Mouse (Mus musculus) intestine, postnatal 0 days (tissue): ENCODE data around the gene Lama4. TPM values are rescaled to one million over a fixed set of nuclear protein-coding genes. Genes with fewer than 3 reads are reported as not detected.

Source experiments
- ATAC-seq: fragments of 200-750 bp; cut with Nextera tagmentation; 2 replicates; pipeline ENCODE4 v1.8.0; 2017; ENCODE audit warnings: mild to moderate bottlenecking, moderate TSS enrichment, moderate library complexity
- H3K27ac ChIP-seq: fragments of 300-500 bp; sonication (generic); 2 replicates; pipeline ENCODE4 v1.5.1; 2014; ENCODE audit warnings: mild to moderate bottlenecking, low read depth, low read length, moderate library complexity
- H3K27me3 ChIP-seq: fragments of 300-500 bp; sonication (generic); replicated peaks from 2 replicates; pipeline ENCODE4 v1.6.1; 2014; ENCODE audit warnings: low read length, mixed read lengths; ENCODE audit not compliant: control insufficient read depth, insufficient read depth
- H3K36me3 ChIP-seq: fragments of 300-500 bp; sonication (generic); 2 replicates; pipeline ENCODE4 v1.6.1; 2014; ENCODE audit warnings: mild to moderate bottlenecking, moderate library complexity; ENCODE audit not compliant: control insufficient read depth, insufficient read depth
- H3K4me1 ChIP-seq: fragments of 300-500 bp; sonication (generic); replicated peaks from 2 replicates; pipeline ENCODE4 v1.6.1; 2014; ENCODE audit warnings: antibody characterized with exemption, low read length, mixed read lengths; ENCODE audit not compliant: control insufficient read depth, insufficient read depth
- H3K4me2 ChIP-seq: fragments of 300-500 bp; sonication (generic); replicated peaks from 2 replicates; pipeline ENCODE4 v1.6.1; 2014; ENCODE audit warnings: low read depth, mild to moderate bottlenecking, moderate library complexity
- H3K4me3 ChIP-seq: fragments of 300-500 bp; sonication (generic); 2 replicates; pipeline ENCODE4 v1.5.1; 2014; ENCODE audit warnings: low read depth, low read length
- H3K9ac ChIP-seq: fragments of 300-500 bp; sonication (generic); 2 replicates; pipeline ENCODE4 v1.6.1; 2014; ENCODE audit warnings: mild to moderate bottlenecking, low read depth, low read length
- H3K9me3 ChIP-seq: fragments of 300-500 bp; sonication (generic); 2 replicates; pipeline ENCODE4 v1.6.1; 2016; ENCODE audit warnings: mixed run types; ENCODE audit not compliant: control insufficient read depth
- CTCF ChIP-seq: sonication (generic); IDR thresholded peaks from 2 replicates; pipeline ENCODE4 v1.5.1; 2016; ENCODE audit warnings: low read depth, mild to moderate bottlenecking, control low read depth, antibody characterized with exemption, moderate library complexity
- WGBS: fragments of 180-500 bp; shearing (Covaris S2); extraction: QIAGEN DNeasy Blood & Tissue Kit; methylation state at CpG from one replicate; pipeline ENCODE4 v1.1.7; 2014; 5-methylcytosine and 5-hydroxymethylcytosine counted together
- polyA plus RNA-seq: library from polyadenylated mRNA; unstranded; fragments of >200 nt; fragmentation: Nextera tagmentation; extraction: Ambion mirVana; gene quantifications from 2 replicates; pipeline ENCODE4 v1.2.1, GENCODE M21; 2015

The Lama4 gene
- polyA plus RNA-seq, 1 experiment from 2014 or later, result 28.3 TPM

DNA sequence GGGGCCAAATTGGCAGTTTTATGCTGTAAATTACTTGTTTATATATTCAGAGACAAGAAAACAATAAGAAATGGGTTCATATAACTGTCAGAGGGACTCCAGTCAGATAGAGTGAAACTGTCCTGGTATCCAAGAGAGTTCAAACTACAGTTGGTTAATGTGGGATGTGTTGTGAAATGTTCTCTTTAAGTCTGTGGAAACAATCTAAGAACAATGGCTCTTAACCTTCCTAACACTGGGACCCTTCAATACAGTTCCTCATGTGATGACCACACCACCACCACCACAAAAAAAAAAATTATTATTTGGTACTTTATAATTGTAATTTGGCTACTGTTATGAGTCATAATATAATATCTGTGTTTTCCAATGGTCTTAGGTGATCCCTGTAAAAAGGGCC is 38.2 kb downstream of the Lama4 start:
- Histone ChIP-seq H3K4me3 (no peak overlapping the region), H3K4me2 (no peak overlapping the region), H3K9ac (no peak overlapping the region), H3K4me1 (no peaks in the 10 kb centered on the region), H3K36me3 (no peaks in the 10 kb centered on the region), H3K27me3 (no peaks in the 10 kb centered on the region), H3K27ac (no peak overlapping the region), H3K9me3 (no peaks in the 10 kb centered on the region)
- ATAC-seq, result no peak
- no peak for TF ChIP-seq CTCF

- 73% methylated on average over 8 of the region's 8 CpGs for WGBS
- no peak for ATAC-seq
- no peaks in the 10 kb centered on the region for H3K27me3 ChIP-seq
Observed at GRCm38 (mm10) chr10:39005494-39005893, 40.2 kb downstream of the Lama4 start.

DNA sequence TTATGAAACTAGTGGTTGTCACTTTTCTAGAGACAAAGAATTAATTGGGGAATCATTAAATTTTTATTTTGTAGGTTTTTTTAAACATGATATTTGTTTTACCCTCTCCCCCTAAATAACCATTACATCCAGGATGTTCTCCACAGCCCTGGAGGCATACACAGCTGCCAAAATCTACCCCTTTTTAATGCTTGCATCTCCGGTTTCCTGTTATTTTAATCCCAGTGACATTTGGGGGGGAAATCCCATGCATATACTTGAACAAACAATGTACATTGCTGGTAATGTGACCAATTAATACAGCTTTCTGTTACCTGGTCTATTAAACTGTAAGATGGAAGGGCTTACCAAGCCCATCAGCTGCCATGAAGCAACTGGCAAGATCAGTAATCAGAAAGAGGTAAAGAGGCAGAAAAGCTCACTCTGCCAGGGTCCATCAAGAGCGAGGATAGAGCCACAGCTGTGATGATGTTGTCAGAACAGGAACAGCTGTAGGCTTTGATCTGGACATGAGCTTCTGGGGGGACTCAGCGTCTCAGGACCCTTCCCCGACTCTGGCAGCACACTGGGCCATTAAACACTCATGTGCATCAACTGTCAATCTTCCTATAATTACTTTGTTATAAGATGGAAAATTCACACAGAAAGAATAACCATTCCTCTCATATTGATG is 41.3 kb downstream of the Lama4 start:
- no peak for ATAC-seq
- Histone ChIP-seq H3K27me3 (no peaks in the 10 kb centered on the region), H3K9ac (no peak overlapping the region), H3K9me3 (no peaks in the 10 kb centered on the region), H3K4me3 (no peak overlapping the region), H3K4me2 (no peak overlapping the region), H3K27ac (no peak overlapping the region), H3K4me1 (no peaks in the 10 kb centered on the region), H3K36me3 (no peaks in the 10 kb centered on the region)
- no peak for TF ChIP-seq CTCF
- 79% methylated on average over 4 of the region's 4 CpGs for WGBS

More at GRCm38 (mm10) chr10:39005494-39005893, 40.2 kb downstream of the Lama4 start:
- no peak overlapping the region for H3K9ac ChIP-seq
- H3K4me2 ChIP-seq, result no peak overlapping the region
- H3K36me3 ChIP-seq, result no peaks in the 10 kb centered on the region
- no peak overlapping the region for H3K27ac ChIP-seq
- H3K4me1 ChIP-seq, result no peaks in the 10 kb centered on the region
- no peaks in the 10 kb centered on the region for H3K9me3 ChIP-seq
- no peak overlapping the region for H3K4me3 ChIP-seq
- TF ChIP-seq CTCF, result no peak

GRCm38 (mm10) chr10:39014836-39015235 is 49.5 kb downstream of the Lama4 start:
- WGBS, result 60% methylated on average over 2 of the region's 2 CpGs
- no peaks in the 10 kb centered on the region for H3K4me1 ChIP-seq
- no peak for TF ChIP-seq CTCF

GRCm38 (mm10) chr10:39017986-39018385 is 52.7 kb downstream of the Lama4 start:
- Histone ChIP-seq H3K4me1 (no peaks in the 10 kb centered on the region), H3K4me3 (no peak overlapping the region), H3K9me3 (no peaks in the 10 kb centered on the region), H3K27ac (no peak overlapping the region), H3K9ac (no peak overlapping the region), H3K4me2 (no peak overlapping the region), H3K27me3 (no peaks in the 10 kb centered on the region), H3K36me3 (no peaks in the 10 kb centered on the region)
- 68% methylated on average over 4 of the region's 4 CpGs for WGBS
- TF ChIP-seq CTCF, result no peak
- ATAC-seq, result no peak

More at GRCm38 (mm10) chr10:39014836-39015235, 49.5 kb downstream of the Lama4 start:
- Histone ChIP-seq H3K4me2 (no peak overlapping the region), H3K9me3 (no peaks in the 10 kb centered on the region), H3K36me3 (no peaks in the 10 kb centered on the region), H3K4me3 (no peak overlapping the region), H3K27ac (no peak overlapping the region), H3K9ac (no peak overlapping the region), H3K27me3 (no peaks in the 10 kb centered on the region)
- no peak for ATAC-seq

- no peaks in the 10 kb centered on the region for H3K4me1 ChIP-seq
- no peaks in the 10 kb centered on the region for H3K36me3 ChIP-seq
- TF ChIP-seq CTCF, result no peak
- H3K9me3 ChIP-seq, result no peaks in the 10 kb centered on the region
- WGBS, result 65% methylated on average over 1 of the region's 1 CpGs
- H3K27ac ChIP-seq, result no peak overlapping the region
- ATAC-seq, result no peak
- H3K4me2 ChIP-seq, result no peak overlapping the region
- no peaks in the 10 kb centered on the region for H3K27me3 ChIP-seq
- H3K9ac ChIP-seq, result no peak overlapping the region
- H3K4me3 ChIP-seq, result no peak overlapping the region
Observed at GRCm38 (mm10) chr10:39018635-39019034, 53.3 kb downstream of the Lama4 start.
